Mouse (Mus musculus): Measurements from ENCODE around the gene Gm47841. TPM values are rescaled to one million over a fixed set of nuclear protein-coding genes. Genes with fewer than 3 reads are reported as not detected.
A peak's percentile ranks its signal among the peaks of the same experiment; 100 is the strongest.

Gm47841 gene
- total and polyA plus RNA-seq, 3 experiments, result not detected

GRCm38 (mm10) chr15:101059570-101060279 lies 12.5 kb upstream of the Gm47841 start:
- Histone ChIP-seq H3K4me2 (ENCODE audit: insufficient read depth, low read depth, poor library complexity, severe bottlenecking) (no peak overlapping the region), H3K4me1 (ENCODE audit: control insufficient read depth in 1 of 2, insufficient read depth in 2 of 2) (peaks cover 0 to 5% of the 10 kb centered on the region in 2 experiments; a peak in 1 of 4 replicates), H3K79me2 (replicated peaks; ENCODE audit: control insufficient read depth, extremely low read depth, insufficient read depth, poor library complexity, severe bottlenecking) (no peaks in the 10 kb centered on the region), H3K4me3 (replicated peaks in 1 of 3; ENCODE audit: low read depth in 2 of 3, low read length in 2 of 3, poor library complexity in 1 of 3) (no peak overlapping the region), H3K9ac (ENCODE audit: insufficient read depth, low read depth) (no peak overlapping the region), H3K36me3 (replicated peaks in 1 of 2; ENCODE audit: control insufficient read depth in 1 of 2, insufficient read depth in 1 of 2, low read length in 1 of 2) (no peaks in the 10 kb centered on the region), H3K9me3 (replicated peaks; ENCODE audit: low read length) (no peaks in the 10 kb centered on the region), H3K27me3 (replicated peaks) (peaks cover 64% of the 10 kb centered on the region), H3K27ac (ENCODE audit: insufficient read depth, low read depth) (no peak overlapping the region)
- in situ Hi-C loops (cut with MboI; ENCODE audit: low pct_ligation_motif_present, low pct_unique_long_range_greater_than_20kb, low sequenced_read_pairs) (no loop called here), dilution Hi-C loops (cut with MboI; ENCODE audit: extremely low pct_ligation_motif_present, extremely low pct_unique_long_range_greater_than_20kb, low sequenced_read_pairs) (no loop called here)
- TF ChIP-seq RCOR1 (conservative IDR thresholded peaks at IDR 0.05; ENCODE audit: low read depth, low read length) (no peak), JUND (conservative IDR thresholded peaks at IDR 0.05; ENCODE audit: low read depth, low read length) (no peak), USF1 (IDR thresholded peaks at IDR 0.05; ENCODE audit: low read depth, low read length) (no peak), ETS1 (conservative IDR thresholded peaks at IDR 0.05; ENCODE audit: low read depth, low read length) (no peak), E2F4 (IDR thresholded peaks at IDR 0.05; ENCODE audit: insufficient replicate concordance, low read depth, low read length) (no peak), JUN (IDR thresholded peaks at IDR 0.05; ENCODE audit: insufficient read depth, low read depth, low read length) (no peak), NRF1 (IDR thresholded peaks at IDR 0.05; ENCODE audit: low read depth, low read length) (no peak), POLR2AphosphoS2 (IDR thresholded peaks at IDR 0.05; ENCODE audit: low read depth, low read length) (no peak)
- no peak for DNase-seq (ENCODE audit: extremely low read depth)

- H3K27ac ChIP-seq (ENCODE audit: insufficient read depth, low read depth), result no peak overlapping the region
- no peaks in the 10 kb centered on the region for H3K79me2 ChIP-seq (replicated peaks; ENCODE audit: control insufficient read depth, extremely low read depth, insufficient read depth, poor library complexity, severe bottlenecking)
- H3K4me2 ChIP-seq (ENCODE audit: insufficient read depth, low read depth, poor library complexity, severe bottlenecking), result no peak overlapping the region
- no peaks in the 10 kb centered on the region for H3K4me1 ChIP-seq (ENCODE audit: control insufficient read depth in 1 of 2, insufficient read depth in 2 of 2)
- dilution Hi-C loops (cut with MboI; ENCODE audit: extremely low pct_ligation_motif_present, extremely low pct_unique_long_range_greater_than_20kb, low sequenced_read_pairs) (no loop called here), in situ Hi-C loops (cut with MboI; ENCODE audit: low pct_ligation_motif_present, low pct_unique_long_range_greater_than_20kb, low sequenced_read_pairs) (no loop called here)
- TF ChIP-seq CTCF (conservative IDR thresholded peaks at IDR 0.05 in 1 of 2, IDR thresholded peaks at IDR 0.05 in 1 of 2; ENCODE audit: low read depth in 2 of 2, low read length in 2 of 2) (peak; percentile 46 to 78; a peak in 3 of 4 replicates), MYC (IDR thresholded peaks at IDR 0.05; ENCODE audit: low read depth, low read length) (no peak), RAD21 (IDR thresholded peaks at IDR 0.05; ENCODE audit: low read depth, low read length) (peak; percentile 66), SMC3 (IDR thresholded peaks at IDR 0.05; ENCODE audit: low read depth, low read length) (peak; percentile 59), POLR2AphosphoS2 (IDR thresholded peaks at IDR 0.05; ENCODE audit: low read depth, low read length) (no peak), NRF1 (IDR thresholded peaks at IDR 0.05; ENCODE audit: low read depth, low read length) (no peak)
- no peak overlapping the region for H3K9ac ChIP-seq (ENCODE audit: insufficient read depth, low read depth)
- peaks cover 36% of the 10 kb centered on the region for H3K27me3 ChIP-seq (replicated peaks)
- no peak overlapping the region for H3K4me3 ChIP-seq (replicated peaks in 1 of 3; ENCODE audit: low read depth in 2 of 3, low read length in 2 of 3, poor library complexity in 1 of 3)
- peaks cover 16% of the 10 kb centered on the region for H3K9me3 ChIP-seq (replicated peaks; ENCODE audit: low read length)
- no peaks in the 10 kb centered on the region for H3K36me3 ChIP-seq (replicated peaks in 1 of 2; ENCODE audit: control insufficient read depth in 1 of 2, insufficient read depth in 1 of 2, low read length in 1 of 2)
- DNase-seq (ENCODE audit: extremely low read depth), result peak; percentile 67
Observed at GRCm38 (mm10) chr15:101056225-101056624, 9.0 kb upstream of the Gm47841 start.

- no peak overlapping the region for H3K27ac ChIP-seq (ENCODE audit: insufficient read depth, low read depth)
- H3K9me3 ChIP-seq (replicated peaks; ENCODE audit: low read length), result peaks cover 16% of the 10 kb centered on the region
- in situ Hi-C loops (cut with MboI; ENCODE audit: low pct_ligation_motif_present, low pct_unique_long_range_greater_than_20kb, low sequenced_read_pairs), result no loop called here
- peaks cover 31% of the 10 kb centered on the region for H3K27me3 ChIP-seq (replicated peaks)
- TF ChIP-seq MAFK (IDR thresholded peaks at IDR 0.05; ENCODE audit: insufficient replicate concordance, low read length) (no peak), MAZ (IDR thresholded peaks at IDR 0.05; ENCODE audit: low read depth, low read length) (no peak), NRF1 (IDR thresholded peaks at IDR 0.05; ENCODE audit: low read depth, low read length) (no peak), POLR2A (IDR thresholded peaks at IDR 0.05; ENCODE audit: low read depth, low read length) (no peak), TBP (conservative IDR thresholded peaks at IDR 0.05; ENCODE audit: low read depth, low read length) (no peak), JUND (conservative IDR thresholded peaks at IDR 0.05; ENCODE audit: low read depth, low read length) (no peak)
- H3K4me3 ChIP-seq (replicated peaks in 1 of 3; ENCODE audit: low read depth in 2 of 3, low read length in 2 of 3, poor library complexity in 1 of 3), result no peak overlapping the region
- H3K79me2 ChIP-seq (replicated peaks; ENCODE audit: control insufficient read depth, extremely low read depth, insufficient read depth, poor library complexity, severe bottlenecking), result no peaks in the 10 kb centered on the region
- no peaks in the 10 kb centered on the region for H3K36me3 ChIP-seq (replicated peaks in 1 of 2; ENCODE audit: control insufficient read depth in 1 of 2, insufficient read depth in 1 of 2, low read length in 1 of 2)
- dilution Hi-C loops (cut with MboI; ENCODE audit: extremely low pct_ligation_motif_present, extremely low pct_unique_long_range_greater_than_20kb, low sequenced_read_pairs), result no loop called here
- H3K9ac ChIP-seq (ENCODE audit: insufficient read depth, low read depth), result no peak overlapping the region
- H3K4me1 ChIP-seq (ENCODE audit: control insufficient read depth in 1 of 2, insufficient read depth in 2 of 2), result no peaks in the 10 kb centered on the region
- no peak overlapping the region for H3K4me2 ChIP-seq (ENCODE audit: insufficient read depth, low read depth, poor library complexity, severe bottlenecking)
- DNase-seq (ENCODE audit: extremely low read depth), result no peak
Observed at GRCm38 (mm10) chr15:101054541-101054940, 7.3 kb upstream of the Gm47841 start.

Data from CH12.LX (cell line).